Mouse (Mus musculus): ENCODE results near the gene Hyls1.

- no peak for TF ChIP-seq CTCF (conservative IDR thresholded peaks at IDR 0.05; ENCODE audit: low read length)
- TF ChIP-seq NANOG (IDR thresholded peaks at IDR 0.05; ENCODE audit: borderline replicate concordance, low read length), result no peak
- TF ChIP-seq POU5F1 (IDR thresholded peaks at IDR 0.05; ENCODE audit: borderline replicate concordance, low read length), result no peak
Measured at GRCm38 (mm10) chr9:35513900-35514299, 56.3 kb downstream of the Hyls1 start.
